Mouse (Mus musculus): ENCODE measurements at regions not wholly inside any gene's neighbourhood (a gene's known extent, or its start where the extent isn't known, plus 50 kb on each side); places are given as distances from the start of the nearest gene placed in this dataset.

GRCm38 (mm10) chr3:149227556-149227955 lies 237.2 kb upstream of the Adgrl2 start:
- no peak for DNase-seq (ENCODE audit: low read depth, low spot score)

DNA sequence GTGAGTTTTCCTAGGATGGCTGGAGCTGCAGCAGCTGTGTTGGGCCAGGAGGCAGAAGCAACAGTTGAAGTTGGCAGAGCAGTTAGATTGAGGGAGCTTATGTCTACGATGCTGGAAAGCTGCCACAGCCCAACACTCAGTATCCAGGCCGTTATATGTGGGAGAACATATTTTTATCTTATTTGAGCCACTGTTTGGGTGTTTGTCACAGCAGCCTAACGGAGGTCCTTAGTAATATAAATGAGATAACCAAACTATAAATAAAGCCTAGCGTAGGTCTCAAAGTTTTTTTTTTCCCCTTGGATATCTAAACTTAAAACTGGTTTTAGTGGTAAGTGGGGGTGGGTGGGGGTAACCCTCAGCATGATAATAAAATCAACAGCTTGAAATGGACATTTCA lies 236.4 kb upstream of the Adgrl2 start:
- DNase-seq (ENCODE audit: low read depth, low spot score) = no peak

GRCm38 (mm10) chr3:149225684-149226083 lies 235.3 kb upstream of the Adgrl2 start:
- no peak for DNase-seq (ENCODE audit: low read depth, low spot score)

GRCm38 (mm10) chr3:149224271-149224670 lies 233.9 kb upstream of the Adgrl2 start:
- DNase-seq (ENCODE audit: low read depth, low spot score) = no peak

GRCm38 (mm10) chr3:149223776-149224175 lies 233.4 kb upstream of the Adgrl2 start:
- DNase-seq (ENCODE audit: low read depth, low spot score) = no peak

DNA sequence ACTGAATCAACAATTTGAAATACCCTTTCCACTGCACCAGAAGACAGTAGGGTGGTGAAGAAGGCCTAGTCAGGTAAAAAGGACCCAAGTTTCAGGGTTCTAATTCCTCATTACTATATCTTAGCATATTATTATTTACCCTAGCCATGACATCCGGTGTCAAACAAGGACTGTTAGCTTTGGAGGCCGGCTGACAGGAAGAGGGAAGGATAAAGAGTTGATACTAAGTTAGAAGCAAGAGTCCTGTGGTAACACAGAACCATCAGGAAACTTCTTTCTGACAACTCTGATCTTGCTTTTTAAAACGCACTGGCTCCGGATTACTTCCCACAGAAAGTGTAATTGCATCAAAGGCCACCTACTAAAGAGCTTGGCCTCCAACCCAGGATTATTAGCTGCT lies 230.6 kb upstream of the Adgrl2 start:
- DNase-seq (ENCODE audit: low read depth, low spot score) = no peak

DNA sequence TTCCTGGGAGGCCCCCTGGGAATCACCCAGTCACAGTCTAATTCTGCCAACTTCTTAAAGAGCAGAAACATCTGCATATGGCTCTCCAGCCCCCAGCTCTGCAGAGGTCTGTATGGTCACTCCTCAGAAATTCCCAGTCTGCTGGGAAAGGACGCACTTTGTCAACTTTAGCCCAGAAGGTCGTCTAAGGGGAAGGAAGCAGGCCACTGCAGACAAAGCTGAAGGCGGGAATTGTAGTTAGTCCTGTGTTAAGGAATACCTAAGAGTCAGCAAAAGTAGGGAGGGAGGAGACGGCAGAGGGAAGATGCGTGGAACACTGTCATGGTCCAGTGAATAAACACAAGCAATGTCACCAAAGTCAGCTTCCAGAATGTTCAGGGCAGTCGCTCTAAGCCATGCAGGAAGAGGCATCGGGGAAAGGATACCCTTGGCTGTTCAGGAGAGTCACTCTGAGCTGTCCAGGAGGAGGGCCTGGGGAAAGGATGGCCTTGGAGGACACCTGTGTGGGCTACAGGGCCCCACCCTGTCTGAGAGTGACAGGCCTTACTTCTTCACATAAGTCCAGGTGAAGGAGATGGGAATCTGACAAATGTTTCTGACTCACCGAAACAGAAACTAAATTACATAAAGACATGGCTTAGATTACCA lies 230.1 kb upstream of the Adgrl2 start:
- no peak for DNase-seq (ENCODE audit: low read depth, low spot score)

- DNase-seq (ENCODE audit: low read depth, low spot score) = no peak
These were observed 229.3 kb upstream of the Adgrl2 start for GRCm38 (mm10) chr3:149219381-149220303.

GRCm38 (mm10) chr3:149217916-149218803 lies 227.8 kb upstream of the Adgrl2 start:
- peak; percentile 24 for DNase-seq (ENCODE audit: low read depth, low spot score)

GRCm38 (mm10) chr3:149216759-149217400 lies 226.5 kb upstream of the Adgrl2 start:
- no peak for DNase-seq (ENCODE audit: low read depth, low spot score)

- DNase-seq (ENCODE audit: low read depth, low spot score) = no peak
These were observed 225.3 kb upstream of the Adgrl2 start for GRCm38 (mm10) chr3:149215691-149216090.

GRCm38 (mm10) chr3:149211909-149212308 lies 221.6 kb upstream of the Adgrl2 start:
- no peak for DNase-seq (ENCODE audit: low read depth, low spot score)

DNA sequence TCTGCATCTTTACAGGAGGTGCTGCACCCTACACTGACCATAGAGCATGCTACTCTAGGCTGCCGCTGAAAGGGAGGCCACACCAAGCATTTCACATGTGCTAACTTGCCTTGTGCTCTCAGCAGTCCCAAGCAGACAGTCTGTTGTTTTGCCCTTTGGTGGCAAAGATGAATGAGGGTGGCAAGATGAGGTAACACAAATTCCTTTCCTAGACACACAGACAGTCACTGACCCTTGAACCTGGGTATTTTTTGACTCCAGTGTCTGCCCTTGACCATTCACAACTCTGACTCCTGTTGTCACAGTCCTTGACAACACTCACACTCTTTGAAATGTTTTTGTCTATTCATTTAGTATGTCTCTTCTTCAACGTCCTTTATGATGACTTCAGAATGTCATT lies 218.9 kb upstream of the Adgrl2 start:
- DNase-seq (ENCODE audit: low read depth, low spot score) = no peak

GRCm38 (mm10) chr3:149203451-149203850 lies 213.1 kb upstream of the Adgrl2 start:
- no peak for DNase-seq (ENCODE audit: low read depth, low spot score)

GRCm38 (mm10) chr3:149196477-149197185 lies 206.3 kb upstream of the Adgrl2 start:
- no peak for DNase-seq (ENCODE audit: low read depth, low spot score)

GRCm38 (mm10) chr3:149190856-149191576 lies 200.7 kb upstream of the Adgrl2 start:
- DNase-seq (ENCODE audit: low read depth, low spot score) = no peak

DNA sequence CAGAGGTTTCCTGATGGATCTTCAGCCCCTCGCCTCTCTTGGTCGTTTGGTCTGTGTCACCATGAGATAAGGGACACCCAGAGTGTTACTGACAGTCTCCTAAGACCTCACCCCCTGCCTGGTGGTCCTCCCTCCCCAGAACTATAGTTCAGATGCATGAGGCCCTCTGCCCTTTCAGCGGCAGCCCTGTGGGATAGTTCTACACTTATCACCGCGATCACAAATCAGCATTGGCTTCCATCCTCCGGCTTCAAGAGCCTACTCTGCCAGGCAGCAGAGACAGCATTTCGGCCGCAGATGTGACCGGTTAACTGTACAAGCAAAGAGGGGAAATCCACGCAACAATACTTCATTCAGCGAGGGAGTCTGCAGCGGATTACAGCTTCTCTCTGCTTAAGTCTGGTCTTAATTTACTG lies 193.8 kb upstream of the Adgrl2 start:
- no peak for DNase-seq (ENCODE audit: low read depth, low spot score)

DNA sequence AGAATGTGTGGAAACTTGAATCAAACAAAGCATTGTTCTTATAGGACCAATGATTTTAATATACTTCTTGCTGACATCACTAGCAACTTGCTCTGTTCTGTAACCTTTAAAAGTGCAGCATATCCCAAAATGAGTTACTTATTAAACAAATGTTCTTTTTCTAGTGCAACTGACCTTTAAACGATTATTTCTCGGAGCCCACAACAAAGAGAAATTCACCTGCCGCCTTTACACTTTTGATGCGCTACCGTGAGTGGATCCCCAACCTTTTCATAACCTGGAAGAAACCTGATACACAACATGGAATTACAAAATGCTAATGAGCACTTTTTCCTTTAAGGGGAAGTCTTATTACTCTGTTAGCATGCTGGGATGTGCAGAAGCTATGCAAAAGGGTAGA lies 191.7 kb upstream of the Adgrl2 start:
- no peak for DNase-seq (ENCODE audit: low read depth, low spot score)

GRCm38 (mm10) chr3:149180129-149180528 lies 189.8 kb upstream of the Adgrl2 start:
- no peak for DNase-seq (ENCODE audit: low read depth, low spot score)

DNA sequence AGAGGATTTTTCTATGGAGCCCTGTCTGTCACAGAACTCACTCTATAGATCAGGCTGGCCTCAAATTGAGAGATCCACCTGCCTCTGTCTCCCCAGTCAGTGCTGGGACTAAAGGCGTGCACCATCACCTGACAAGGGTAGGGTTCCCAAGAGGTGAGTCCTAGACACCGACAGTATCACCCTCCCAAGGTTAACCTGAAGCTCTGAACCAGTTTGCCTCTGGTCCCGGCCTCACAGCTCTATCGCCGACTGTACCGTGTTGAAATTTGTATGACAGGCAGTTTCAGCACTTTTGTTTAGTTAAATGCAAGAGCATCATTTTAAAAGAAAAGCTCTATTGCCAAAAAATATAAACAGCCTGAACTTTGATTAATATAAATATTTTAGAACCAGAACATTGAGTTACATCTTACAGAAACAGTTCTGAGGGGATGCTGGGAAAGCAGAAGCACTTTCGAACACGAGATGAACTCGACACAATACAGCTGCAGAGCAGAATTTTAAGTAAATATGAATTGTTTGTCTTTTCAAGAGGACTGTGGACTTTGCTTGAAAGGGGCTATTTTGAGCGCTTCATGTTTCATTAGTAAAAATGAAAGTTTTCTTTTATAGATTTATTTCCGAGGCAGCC lies 189.2 kb upstream of the Adgrl2 start:
- no peak for DNase-seq (ENCODE audit: low read depth, low spot score)

Measured in A20 (cell line).